Mouse (Mus musculus) neutrophil, adult 5-6 weeks (primary cell): ENCODE measurements around the gene Gsta4. TPM values are rescaled to one million over a fixed set of nuclear protein-coding genes. Genes with fewer than 3 reads are reported as not detected.

Experiments
- ATAC-seq: fragments of 151-379, 151-347 bp; 2 replicates; pipeline ENCODE4 v1.8.0; 2017; ENCODE audit warnings: mild to moderate bottlenecking, moderate TSS enrichment; ENCODE audit not compliant: insufficient number of reproducible peaks, poor library complexity, low FRiP score, severe bottlenecking; ENCODE audit errors: extremely low read depth
- total RNA-seq: library from RNA; stranded (forward); fragments of 200-1000 nt; gene quantifications from 2 replicates; pipeline ENCODE4 v1.2.3, GENCODE M21; 2017

Gsta4 gene
- total RNA-seq, 1 experiment from 2014 or later, result 3.4 TPM

DNA sequence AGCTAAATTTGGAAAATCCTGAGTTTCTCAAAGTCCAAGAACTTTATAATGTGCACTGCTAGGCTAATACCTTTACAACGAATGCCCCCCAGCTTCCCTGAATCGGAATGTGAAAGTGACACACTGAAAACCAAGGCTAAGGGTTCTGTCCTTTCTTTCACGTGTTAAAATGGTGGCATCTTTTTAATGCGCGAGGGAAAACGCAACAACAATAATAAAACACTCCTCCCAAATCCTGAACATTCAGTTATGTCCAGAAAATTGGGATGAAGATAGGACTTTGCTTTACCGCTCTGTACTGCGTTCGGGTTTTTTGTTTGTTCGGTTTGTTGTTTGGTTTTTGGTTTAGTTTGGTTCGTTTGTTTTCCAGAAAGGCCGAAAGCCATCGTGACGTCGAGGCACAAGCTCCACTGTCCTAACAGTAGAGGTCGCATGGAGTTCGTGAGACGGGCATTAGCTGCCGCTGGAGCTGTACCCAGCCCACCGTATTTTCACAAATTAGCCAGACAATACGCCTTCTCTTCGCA, 6.3 kb upstream of the Gsta4 start:
- peak; percentile 65 for ATAC-seq

- no peak for ATAC-seq
These were observed 5.7 kb upstream of the Gsta4 start for GRCm38 (mm10) chr9:78176831-78177230.

DNA sequence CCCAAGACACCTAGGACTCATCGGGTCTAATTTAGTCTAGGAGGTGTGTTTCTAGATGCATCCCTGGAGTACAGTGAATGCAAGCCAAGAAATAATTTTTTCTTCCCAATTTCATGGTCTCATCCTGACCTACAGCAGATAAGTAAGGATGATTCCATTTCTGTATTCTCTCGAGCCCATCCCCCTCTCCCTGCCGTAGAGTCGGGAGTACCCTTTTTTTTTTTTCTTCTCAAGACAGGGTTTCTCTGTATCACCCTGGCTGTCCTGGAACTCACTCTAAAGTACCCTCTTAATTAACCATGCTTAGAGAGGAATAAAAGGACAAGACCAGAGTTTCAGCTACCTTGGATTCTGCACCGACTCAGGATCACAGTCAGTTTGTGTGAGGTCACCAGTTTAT, 4.4 kb upstream of the Gsta4 start:
- ATAC-seq, result no peak

- no peak for ATAC-seq
These were observed 3.5 kb upstream of the Gsta4 start for GRCm38 (mm10) chr9:78179071-78179470.

DNA sequence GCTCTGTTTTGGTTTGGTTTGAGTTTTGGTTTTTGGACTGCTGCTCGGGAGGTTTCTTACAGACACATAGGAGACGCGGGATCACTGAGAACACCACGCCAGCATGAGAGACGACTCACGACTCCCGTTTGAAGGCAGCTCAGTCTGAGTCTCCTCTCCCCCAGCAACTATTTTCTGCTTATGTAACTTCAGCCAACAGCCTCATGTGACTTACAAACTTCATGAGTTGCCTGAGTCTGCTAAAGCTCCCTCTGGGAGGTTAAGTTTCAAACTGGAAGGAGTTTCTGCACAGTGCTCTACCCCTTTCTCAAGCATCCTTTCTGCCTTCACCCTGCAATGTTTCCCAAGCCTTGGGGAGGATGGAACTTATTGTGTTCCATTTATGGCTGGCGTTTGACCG, 3.1 kb downstream of the Gsta4 start:
- no peak for ATAC-seq

DNA sequence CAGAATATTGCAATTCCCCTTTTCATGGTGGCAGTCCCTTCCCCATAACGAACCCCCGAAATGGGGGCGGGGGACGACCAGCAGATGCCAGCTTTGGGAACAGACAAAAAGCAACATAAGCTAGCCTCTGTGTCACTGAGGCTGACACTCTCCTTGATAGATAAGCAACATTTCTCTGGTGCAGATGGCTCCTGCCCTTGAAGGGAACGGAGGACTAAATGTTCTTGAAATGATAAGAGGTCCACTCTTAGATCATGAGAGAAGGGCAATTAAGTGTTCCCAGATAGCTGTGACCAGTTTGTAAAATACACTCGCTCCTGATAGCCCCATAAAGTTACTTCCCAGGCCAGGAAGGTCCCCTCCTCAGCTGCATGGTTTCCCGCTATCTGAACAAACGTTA, 6.3 kb downstream of the Gsta4 start:
- no peak for ATAC-seq

DNA sequence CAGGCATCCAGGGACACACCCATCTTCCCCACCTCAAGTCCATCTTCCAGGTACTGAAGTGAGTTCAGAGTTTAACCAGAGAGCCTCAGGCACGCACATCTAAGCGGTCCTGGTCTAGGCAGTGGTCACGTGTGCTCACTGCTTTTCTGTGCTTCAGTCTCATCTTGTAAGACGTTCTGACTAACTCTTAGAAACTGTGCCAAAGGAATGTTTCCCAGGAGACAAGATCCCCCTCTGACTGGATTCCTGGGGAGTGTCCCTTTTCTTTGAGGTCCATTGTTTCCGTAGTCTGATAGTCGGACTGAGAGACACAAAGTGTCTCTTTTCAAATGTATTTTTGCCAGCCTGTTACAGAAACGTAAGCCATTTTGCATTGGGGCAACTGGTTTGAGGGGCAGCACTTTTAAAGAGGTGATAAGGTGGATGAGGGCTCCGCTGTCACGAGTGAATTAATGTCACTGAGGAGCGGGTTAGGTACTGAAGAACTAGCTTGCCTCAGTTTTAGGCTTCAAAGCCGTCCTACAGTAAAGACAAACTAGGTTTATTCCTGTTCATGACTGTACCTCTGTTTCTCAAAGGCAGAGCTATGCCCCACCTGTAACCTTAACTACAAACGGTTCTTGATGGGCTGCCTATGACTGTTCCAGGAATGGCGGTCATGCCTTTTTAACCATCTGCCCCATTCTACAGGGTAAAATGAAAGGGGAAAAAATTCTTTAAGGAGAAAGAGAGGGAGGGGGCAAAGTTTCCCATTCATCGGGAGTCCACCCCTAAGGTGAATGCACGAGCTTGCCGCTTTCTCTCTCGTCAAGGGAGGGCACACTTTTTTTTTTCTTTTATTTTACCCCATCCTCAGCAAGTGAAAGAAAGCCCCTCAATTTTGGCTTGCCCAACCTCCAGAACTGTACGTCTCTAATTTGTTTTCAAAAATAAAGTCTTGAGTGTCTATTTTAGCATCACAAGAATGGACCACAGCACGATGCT, 8.4 kb downstream of the Gsta4 start:
- no peak for ATAC-seq

DNA sequence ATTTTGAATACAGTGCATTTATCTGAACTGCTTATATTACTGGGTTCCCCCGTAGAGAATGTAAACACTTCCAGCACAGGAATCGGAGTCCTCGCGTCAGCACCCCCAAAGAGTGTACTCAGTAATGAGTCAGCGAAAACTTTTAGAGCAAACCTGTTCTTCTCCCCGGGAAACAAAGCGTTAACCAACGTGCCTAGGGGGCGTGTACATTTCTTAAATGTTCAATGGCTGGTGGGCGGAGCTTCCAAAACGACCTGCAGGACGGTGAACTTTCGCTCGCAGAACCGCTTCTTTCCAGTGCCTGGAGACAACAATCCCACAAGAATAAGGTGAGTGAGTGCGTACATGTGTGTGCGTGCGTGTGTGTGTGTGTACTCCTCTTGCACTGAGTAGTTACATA, 9.2 kb downstream of the Gsta4 start:
- peak; percentile 35; the same call in 1 of the 2 replicates for ATAC-seq

DNA sequence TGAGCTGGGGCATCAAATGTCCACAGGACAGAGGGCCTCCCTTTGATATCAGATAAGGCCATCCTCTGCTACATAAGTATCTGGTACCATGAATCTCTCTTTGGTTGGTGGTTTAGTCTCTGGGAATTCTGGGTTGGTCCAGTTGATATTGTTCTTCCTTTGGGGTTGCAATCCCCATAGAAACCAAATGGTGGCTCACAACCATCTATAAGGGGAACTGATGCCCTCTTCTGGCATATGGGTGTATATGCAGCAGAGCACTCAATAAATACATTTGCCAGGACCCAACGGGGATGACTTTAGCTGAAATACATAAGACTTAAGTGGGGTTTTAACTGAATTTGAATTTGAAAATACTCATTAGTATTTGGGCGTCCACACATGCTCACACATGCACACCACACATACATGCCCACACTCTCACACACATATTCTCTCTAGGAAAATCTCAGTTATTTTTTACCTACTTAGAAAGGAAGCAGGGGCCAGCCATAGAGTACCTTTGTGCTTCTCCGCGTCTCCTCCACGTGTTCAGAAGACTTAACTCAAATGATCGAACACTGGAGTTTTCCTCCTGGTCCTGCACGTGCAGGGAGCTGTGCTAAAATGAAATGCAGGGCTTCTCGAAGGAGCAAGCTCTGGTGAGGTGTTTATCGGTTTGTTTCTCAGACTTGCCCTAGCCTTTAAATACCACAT, 11.5 kb downstream of the Gsta4 start:
- peak; percentile 75; the same call in 1 of the 2 replicates for ATAC-seq

DNA sequence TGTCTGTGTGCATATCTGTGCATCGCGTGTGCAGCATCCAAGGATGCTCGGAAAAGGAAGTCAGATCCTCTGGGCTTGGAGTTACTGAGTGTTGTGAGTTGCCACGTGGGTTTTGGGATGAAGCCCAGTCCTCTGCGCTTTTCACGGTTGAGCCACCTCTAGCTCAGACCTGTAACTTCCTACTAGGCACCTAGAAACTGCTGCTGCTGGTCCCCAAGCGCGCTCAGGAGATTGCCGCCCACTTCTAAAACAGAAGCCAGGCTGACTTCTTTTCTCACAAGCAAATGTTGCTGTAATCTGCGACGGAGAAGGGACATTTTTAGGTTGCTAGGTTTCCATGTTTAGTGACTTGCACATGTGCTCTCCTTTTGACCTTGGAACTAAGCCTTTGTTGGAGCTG, 12.5 kb downstream of the Gsta4 start:
- no peak for ATAC-seq

- no peak for ATAC-seq
These were observed 15.2 kb downstream of the Gsta4 start for GRCm38 (mm10) chr9:78197801-78198200.

DNA sequence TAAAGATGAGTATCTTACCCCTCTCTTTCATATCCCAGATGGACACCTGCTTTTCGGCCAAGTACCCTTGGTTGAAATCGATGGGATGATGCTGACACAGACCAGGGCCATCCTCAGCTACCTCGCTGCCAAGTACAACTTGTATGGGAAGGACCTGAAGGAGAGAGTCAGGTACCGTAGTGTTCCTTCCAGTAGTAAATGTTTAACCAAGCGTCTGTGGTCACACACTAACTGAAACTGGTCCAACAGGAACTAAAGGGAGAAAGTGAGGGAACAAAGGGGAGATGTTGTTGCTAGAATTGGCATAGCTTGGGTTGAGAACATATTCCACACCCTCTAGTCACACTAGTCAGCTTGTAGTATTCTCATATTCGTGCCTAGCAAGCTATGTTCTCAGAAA, 21.6 kb downstream of the Gsta4 start:
- ATAC-seq, result no peak

DNA sequence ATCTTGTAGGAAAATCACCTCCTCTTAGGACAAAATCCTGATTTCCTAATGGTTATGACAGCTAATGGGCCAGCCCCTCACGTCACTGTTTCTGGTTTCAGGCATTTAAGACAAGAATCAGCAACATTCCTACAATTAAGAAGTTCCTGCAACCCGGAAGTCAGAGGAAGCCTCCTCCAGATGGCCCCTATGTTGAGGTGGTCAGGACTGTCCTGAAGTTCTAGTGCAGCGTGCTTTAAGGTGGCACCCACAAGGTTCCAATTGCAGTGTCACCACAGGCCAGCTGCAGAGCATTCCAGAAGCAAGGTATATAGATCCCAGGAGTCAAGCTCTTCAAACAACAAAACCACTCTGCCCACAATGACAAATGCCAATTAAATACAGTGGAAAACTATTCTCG, 26.4 kb downstream of the Gsta4 start:
- no peak for ATAC-seq

DNA sequence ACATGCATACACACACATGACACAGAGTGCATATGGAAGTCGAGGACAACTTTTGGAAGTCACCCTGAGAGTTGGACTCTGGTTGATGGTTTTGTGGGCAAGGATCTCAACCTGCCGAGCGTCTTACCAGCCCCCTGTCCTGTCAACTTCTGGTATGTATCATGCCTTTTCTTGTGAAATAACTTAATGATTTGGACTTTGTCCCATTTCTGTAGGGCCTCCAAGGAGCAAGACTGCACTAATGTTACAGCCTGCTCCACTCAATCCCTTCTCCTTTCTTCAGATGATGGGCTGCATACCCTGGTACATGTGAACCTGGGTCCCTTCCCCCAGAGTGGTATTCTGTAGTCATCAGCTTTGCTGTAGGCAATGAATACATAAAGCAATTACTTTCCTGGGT, 27.5 kb downstream of the Gsta4 start:
- ATAC-seq, result no peak

GRCm38 (mm10) chr9:78210821-78211220, 28.2 kb downstream of the Gsta4 start:
- ATAC-seq, result no peak

DNA sequence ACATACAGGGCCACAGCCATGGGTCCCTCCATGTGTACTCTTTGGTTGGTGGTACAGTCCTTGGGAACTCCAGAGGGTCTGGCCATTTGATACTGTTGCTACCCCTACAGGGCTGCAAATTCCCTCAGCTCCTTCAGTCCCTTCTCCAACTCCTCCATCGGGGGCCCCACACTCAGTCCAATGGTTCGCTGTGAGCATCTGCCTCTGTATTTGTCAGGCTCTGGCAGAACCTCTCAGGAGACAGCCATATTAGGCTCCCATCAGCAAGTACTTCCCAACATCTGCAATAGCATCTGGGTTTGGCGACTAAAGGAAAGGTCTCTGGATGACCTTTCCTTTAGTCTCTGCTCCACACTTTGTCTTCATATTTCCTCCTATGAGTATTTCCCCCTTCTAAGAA, 28.9 kb downstream of the Gsta4 start:
- ATAC-seq, result no peak

DNA sequence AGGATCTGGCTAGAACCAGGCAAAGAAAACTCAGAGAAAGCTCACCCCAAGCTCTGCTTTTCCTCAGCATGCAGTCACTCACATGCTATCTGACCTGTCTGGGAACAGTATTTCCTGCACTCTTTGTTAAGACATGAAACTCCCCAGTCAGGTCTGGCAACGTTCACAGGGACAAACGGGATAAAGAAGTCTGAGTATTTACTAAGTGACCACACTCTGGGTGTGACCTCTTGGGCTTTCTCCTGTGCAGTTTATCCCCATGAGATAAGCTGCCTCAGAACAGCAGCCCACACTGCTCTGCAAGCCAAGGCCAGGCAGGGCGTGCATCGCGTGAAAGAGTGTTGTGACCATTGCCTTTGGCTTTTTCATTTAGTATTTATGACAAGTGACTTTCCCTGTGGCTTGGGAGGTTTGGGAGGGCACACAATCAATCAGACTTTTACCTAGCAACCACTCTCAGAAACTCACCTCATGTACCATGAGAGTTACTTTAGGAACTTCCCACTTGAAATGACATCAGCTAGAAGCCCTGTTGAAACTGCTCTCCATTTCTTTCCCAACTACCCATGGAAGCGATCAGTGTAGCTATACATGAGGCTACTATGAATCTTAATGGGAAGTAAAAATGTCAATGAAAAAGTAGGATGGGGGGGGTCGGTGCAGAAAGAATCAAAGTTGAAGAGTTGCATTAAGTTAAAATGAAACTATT, 29.9 kb downstream of the Gsta4 start:
- ATAC-seq, result no peak

DNA sequence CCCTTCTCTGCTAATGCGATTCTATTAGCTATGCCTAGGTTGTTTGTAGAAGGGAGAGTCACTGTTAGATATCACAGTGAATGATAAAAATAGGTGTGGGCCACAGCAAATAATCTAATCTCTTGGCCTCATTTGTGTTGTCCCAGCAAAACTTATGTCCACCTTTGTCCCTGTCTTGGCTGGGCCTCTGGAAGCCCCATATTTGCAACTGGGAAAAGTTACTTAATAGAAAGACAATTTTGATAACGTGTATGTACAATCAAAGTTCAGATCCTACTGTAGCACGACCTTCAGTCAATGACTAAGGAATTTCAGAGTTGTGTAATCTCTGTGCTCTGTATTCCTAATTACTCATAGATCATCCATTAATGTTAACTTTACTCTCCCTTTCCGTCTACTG, 34.5 kb downstream of the Gsta4 start:
- no peak for ATAC-seq

- no peak for ATAC-seq
These were observed 40.0 kb downstream of the Gsta4 start for GRCm38 (mm10) chr9:78222616-78223015.
